Mouse (Mus musculus) urinary bladder, adult 18-20 months (tissue): ENCODE measurements around the gene Rbp1.

Source experiments
- DNase-seq, 2 experiments: peaks; one replicate each; pipeline ENCODE4 v3.0.0; 2022; ENCODE audit warnings: low spot score in 2 of 2, mixed read lengths in 2 of 2

Gene Rbp1

GRCm38 (mm10) chr9:98424725-98425210, 2.0 kb downstream of the Rbp1 start:
- DNase-seq, result peak; percentile 33 to 45

- no peak for DNase-seq
These were observed 2.7 kb downstream of the Rbp1 start for GRCm38 (mm10) chr9:98425351-98425880.

- DNase-seq, result no peak
These were observed 5.3 kb downstream of the Rbp1 start for GRCm38 (mm10) chr9:98427906-98428517.

GRCm38 (mm10) chr9:98428783-98429182, 6.0 kb downstream of the Rbp1 start:
- peak in 1 of 2 experiments; percentile 74 for DNase-seq

- no peak for DNase-seq
These were observed 7.0 kb downstream of the Rbp1 start for GRCm38 (mm10) chr9:98429806-98430205.

GRCm38 (mm10) chr9:98430528-98430927, 7.8 kb downstream of the Rbp1 start:
- no peak for DNase-seq

- no peak for DNase-seq
These were observed 10.3 kb downstream of the Rbp1 start for GRCm38 (mm10) chr9:98433021-98433420.

- DNase-seq, result no peak
These were observed 11.3 kb downstream of the Rbp1 start for GRCm38 (mm10) chr9:98433956-98434588.

- no peak for DNase-seq
These were observed 15.1 kb downstream of the Rbp1 start for GRCm38 (mm10) chr9:98437819-98438218.

GRCm38 (mm10) chr9:98439091-98439490, 16.3 kb downstream of the Rbp1 start:
- DNase-seq, result no peak

- no peak for DNase-seq
These were observed 19.9 kb downstream of the Rbp1 start for GRCm38 (mm10) chr9:98442638-98443037.

- no peak for DNase-seq
These were observed 22.8 kb downstream of the Rbp1 start for GRCm38 (mm10) chr9:98445359-98446149.

GRCm38 (mm10) chr9:98450976-98451375, 28.2 kb downstream of the Rbp1 start:
- DNase-seq, result no peak

GRCm38 (mm10) chr9:98466709-98467108, 43.9 kb downstream of the Rbp1 start:
- DNase-seq, result no peak

- DNase-seq, result no peak
These were observed 57.5 kb downstream of the Rbp1 start for GRCm38 (mm10) chr9:98480172-98480749.

GRCm38 (mm10) chr9:98482256-98482655, 59.5 kb downstream of the Rbp1 start:
- no peak for DNase-seq

- no peak for DNase-seq
These were observed 62.3 kb downstream of the Rbp1 start for GRCm38 (mm10) chr9:98485020-98485419.

GRCm38 (mm10) chr9:98485815-98486214, 63.1 kb downstream of the Rbp1 start, which contains the start of gene Rbp2:
TSS of gene Rbp2 (plus strand) at chr9:98486115.
- DNase-seq, result no peak

GRCm38 (mm10) chr9:98487273-98487672, 64.5 kb downstream of the Rbp1 start:
- DNase-seq, result no peak

GRCm38 (mm10) chr9:98489532-98489931, 66.8 kb downstream of the Rbp1 start:
- no peak for DNase-seq

- no peak for DNase-seq
These were observed 67.4 kb downstream of the Rbp1 start for GRCm38 (mm10) chr9:98490128-98490527.

- no peak for DNase-seq
These were observed 68.3 kb downstream of the Rbp1 start for GRCm38 (mm10) chr9:98491071-98491470.
